Mouse (Mus musculus): ENCODE results near the gene Nhp2. TPM values are rescaled to one million over a fixed set of nuclear protein-coding genes. Genes with fewer than 3 reads are reported as not detected.
A peak's percentile ranks its signal among the peaks of the same experiment; 100 is the strongest.

Nhp2 gene
- polyA plus RNA-seq, 2 experiments, result 78.3 to 136 TPM

- 0 out of 4 replicates have a peak, but pooled peaks cover 0 to 2% of the 10 kb centered on the region in 2 experiments for H3K4me1 ChIP-seq (replicated peaks; ENCODE audit: control insufficient read depth in 2 of 2, insufficient read depth in 2 of 2, low read length in 1 of 2)
- peaks cover 26% of the 10 kb centered on the region for H3K27me3 ChIP-seq (ENCODE audit: control insufficient read depth, insufficient read depth, low read length)
- TF ChIP-seq CTCF (IDR thresholded peaks at IDR 0.05; ENCODE audit: low read depth), result peak; percentile 11; the same call in 1 of the 2 replicates
- TF ChIP-seq EP300 (IDR thresholded peaks at IDR 0.05; ENCODE audit: low read depth), result no peak
- DNase-seq (ENCODE audit: low read depth in 3 of 3, low spot score in 3 of 3) (no peak), ATAC-seq (ENCODE audit: insufficient read depth) (no peak)
- no peak overlapping the region for H3K9ac ChIP-seq (replicated peaks)
- no peaks in the 10 kb centered on the region for H3K9me3 ChIP-seq (ENCODE audit: control insufficient read depth, low read length)
- 66% methylated on average over 4 of the region's 4 CpGs for WGBS (ENCODE audit: insufficient replicate concordance)
- H3K36me3 ChIP-seq (replicated peaks; ENCODE audit: control insufficient read depth, insufficient read depth, low read depth), result no peaks in the 10 kb centered on the region
- no peak overlapping the region for H3K27ac ChIP-seq
- H3K4me2 ChIP-seq (ENCODE audit: low read depth), result no peak overlapping the region
- H3K4me3 ChIP-seq (ENCODE audit: insufficient read depth in 1 of 2, low read depth in 2 of 2, low read length in 2 of 2), result no peak overlapping the region
Measured at GRCm38 (mm10) chr11:51652889-51653418, 33.4 kb downstream of the Nhp2 start.

GRCm38 (mm10) chr11:51653736-51654135 is 34.2 kb downstream of the Nhp2 start:
- no peak for ATAC-seq (ENCODE audit: insufficient read depth)
- TF ChIP-seq EP300 (IDR thresholded peaks at IDR 0.05; ENCODE audit: low read depth), result no peak
- TF ChIP-seq CTCF (IDR thresholded peaks at IDR 0.05; ENCODE audit: low read depth), result no peak
- H3K36me3 ChIP-seq (replicated peaks; ENCODE audit: control insufficient read depth, insufficient read depth, low read depth), result no peaks in the 10 kb centered on the region
- no peak overlapping the region for H3K27ac ChIP-seq
- peaks cover 26% of the 10 kb centered on the region for H3K27me3 ChIP-seq (ENCODE audit: control insufficient read depth, insufficient read depth, low read length)
- no peak for DNase-seq (ENCODE audit: low read depth in 3 of 3, low spot score in 3 of 3)
- WGBS (ENCODE audit: insufficient replicate concordance), result 55% methylated on average over 6 of the region's 6 CpGs
- H3K4me2 ChIP-seq (ENCODE audit: low read depth), result no peak overlapping the region
- no peak overlapping the region for H3K9ac ChIP-seq (replicated peaks)
- H3K9me3 ChIP-seq (ENCODE audit: control insufficient read depth, low read length), result no peaks in the 10 kb centered on the region
- peaks cover 0 to 7% of the 10 kb centered on the region in 2 experiments; a peak in 1 of 4 replicates for H3K4me1 ChIP-seq (replicated peaks; ENCODE audit: control insufficient read depth in 2 of 2, insufficient read depth in 2 of 2, low read length in 1 of 2)
- H3K4me3 ChIP-seq (ENCODE audit: insufficient read depth in 1 of 2, low read depth in 2 of 2, low read length in 2 of 2), result no peak overlapping the region

GRCm38 (mm10) chr11:51654891-51655290 is 35.4 kb downstream of the Nhp2 start:
- ATAC-seq (ENCODE audit: insufficient read depth), result no peak
- Histone ChIP-seq H3K4me2 (ENCODE audit: low read depth) (no peak overlapping the region), H3K4me1 (replicated peaks; ENCODE audit: control insufficient read depth in 2 of 2, insufficient read depth in 2 of 2, low read length in 1 of 2) (peaks cover 0 to 10% of the 10 kb centered on the region in 2 experiments; a peak in 2 of 4 replicates), H3K4me3 (ENCODE audit: insufficient read depth in 1 of 2, low read depth in 2 of 2, low read length in 2 of 2) (no peak overlapping the region), H3K27me3 (ENCODE audit: control insufficient read depth, insufficient read depth, low read length) (peaks cover 20% of the 10 kb centered on the region), H3K27ac (no peak overlapping the region), H3K9ac (replicated peaks) (no peak overlapping the region), H3K36me3 (replicated peaks; ENCODE audit: control insufficient read depth, insufficient read depth, low read depth) (no peaks in the 10 kb centered on the region), H3K9me3 (ENCODE audit: control insufficient read depth, low read length) (no peaks in the 10 kb centered on the region)
- TF ChIP-seq CTCF (IDR thresholded peaks at IDR 0.05; ENCODE audit: low read depth) (no peak), EP300 (IDR thresholded peaks at IDR 0.05; ENCODE audit: low read depth) (no peak)
- 81% methylated on average over 3 of the region's 3 CpGs for WGBS (ENCODE audit: insufficient replicate concordance)
- DNase-seq (ENCODE audit: low read depth in 3 of 3, low spot score in 3 of 3), result no peak

- no peak overlapping the region for H3K27ac ChIP-seq
- H3K4me1 ChIP-seq (replicated peaks; ENCODE audit: control insufficient read depth in 2 of 2, insufficient read depth in 2 of 2, low read length in 1 of 2), result peaks cover 0 to 8% of the 10 kb centered on the region in 2 experiments; a peak in 2 of 4 replicates
- H3K4me3 ChIP-seq (ENCODE audit: insufficient read depth in 1 of 2, low read depth in 2 of 2, low read length in 2 of 2), result no peak overlapping the region
- TF ChIP-seq CTCF (IDR thresholded peaks at IDR 0.05; ENCODE audit: low read depth), result no peak
- no peak for TF ChIP-seq EP300 (IDR thresholded peaks at IDR 0.05; ENCODE audit: low read depth)
- no peaks in the 10 kb centered on the region for H3K36me3 ChIP-seq (replicated peaks; ENCODE audit: control insufficient read depth, insufficient read depth, low read depth)
- DNase-seq (ENCODE audit: low read depth in 3 of 3, low spot score in 3 of 3) (no peak), ATAC-seq (ENCODE audit: insufficient read depth) (no peak)
- H3K27me3 ChIP-seq (ENCODE audit: control insufficient read depth, insufficient read depth, low read length), result 0 out of 2 replicates have a peak, but pooled peaks cover under 1% of the 10 kb centered on the region
- no peaks in the 10 kb centered on the region for H3K9me3 ChIP-seq (ENCODE audit: control insufficient read depth, low read length)
- 73% methylated on average over 10 of the region's 10 CpGs for WGBS (ENCODE audit: insufficient replicate concordance)
- H3K9ac ChIP-seq (replicated peaks), result no peak overlapping the region
- H3K4me2 ChIP-seq (ENCODE audit: low read depth), result no peak overlapping the region
Measured at GRCm38 (mm10) chr11:51656798-51657521, 37.4 kb downstream of the Nhp2 start.

GRCm38 (mm10) chr11:51658291-51658690 is 38.8 kb downstream of the Nhp2 start:
- no peak overlapping the region for H3K9ac ChIP-seq (replicated peaks)
- no peaks in the 10 kb centered on the region for H3K9me3 ChIP-seq (ENCODE audit: control insufficient read depth, low read length)
- DNase-seq (ENCODE audit: low read depth in 3 of 3, low spot score in 3 of 3), result no peak
- H3K27ac ChIP-seq, result no peak overlapping the region
- TF ChIP-seq CTCF (IDR thresholded peaks at IDR 0.05; ENCODE audit: low read depth) (no peak), EP300 (IDR thresholded peaks at IDR 0.05; ENCODE audit: low read depth) (no peak)
- 51% methylated on average over 7 of the region's 7 CpGs for WGBS (ENCODE audit: insufficient replicate concordance)
- no peak overlapping the region for H3K4me3 ChIP-seq (ENCODE audit: insufficient read depth in 1 of 2, low read depth in 2 of 2, low read length in 2 of 2)
- no peak for ATAC-seq (ENCODE audit: insufficient read depth)
- H3K4me1 ChIP-seq (replicated peaks; ENCODE audit: control insufficient read depth in 2 of 2, insufficient read depth in 2 of 2, low read length in 1 of 2), result peaks cover 0 to 8% of the 10 kb centered on the region in 2 experiments; a peak in 2 of 4 replicates
- no peaks in the 10 kb centered on the region for H3K27me3 ChIP-seq (ENCODE audit: control insufficient read depth, insufficient read depth, low read length)
- H3K36me3 ChIP-seq (replicated peaks; ENCODE audit: control insufficient read depth, insufficient read depth, low read depth), result no peaks in the 10 kb centered on the region
- no peak overlapping the region for H3K4me2 ChIP-seq (ENCODE audit: low read depth)

All from liver, embryonic 14.5 days (tissue).